Mouse (Mus musculus): ENCODE measurements around the gene Tsks.

GRCm38 (mm10) chr7:44954091-44954885 lies 11.3 kb downstream of the Tsks start:
- TF ChIP-seq GATA1 (IDR thresholded peaks at IDR 0.05; ENCODE audit: borderline replicate concordance, low read length) (no peak), FLI1 (IDR thresholded peaks at IDR 0.05; ENCODE audit: low read length) (no peak)
